9 mouse cellular contexts compared by ENCODE assay signal in genomic region chr4:67853001-67853400, GRCm38 (mm10).
"Had no signal": no experiment of that assay in that cellular context is flagged by ENCODE, and none has a peak within 500 bp of the region (broad histone marks: within the 10 kb centered on the region; RNA-seq: fewer than 3 reads in every experiment).

No protein-coding gene starts in this region.

- ATAC-seq: midbrain, embryonic 13.5 days had no signal

- H3K4me3 ChIP-seq: layer of hippocampus, adult 2 months; limb, embryonic 13.5 days; midbrain, embryonic 13.5 days had no signal

- H3K4me1 ChIP-seq: limb, embryonic 13.5 days; midbrain, embryonic 13.5 days had no signal

- H3K27ac ChIP-seq: layer of hippocampus, adult 2 months; limb, embryonic 13.5 days; liver, embryonic 14.5 days; midbrain, embryonic 13.5 days had no signal

- DNase-seq: kidney, adult 18-20 months; kidney, postnatal 10 days; kidney, postnatal 4 days; lung, adult 18-20 months; thymus, postnatal 14 days had no signal

- H3K27me3 ChIP-seq: limb, embryonic 13.5 days; midbrain, embryonic 13.5 days had no signal

- H3K36me3 ChIP-seq: limb, embryonic 13.5 days; midbrain, embryonic 13.5 days had no signal
